Mouse (Mus musculus): Measurements from ENCODE around the gene Cacna2d1.

The Cacna2d1 gene

DNA sequence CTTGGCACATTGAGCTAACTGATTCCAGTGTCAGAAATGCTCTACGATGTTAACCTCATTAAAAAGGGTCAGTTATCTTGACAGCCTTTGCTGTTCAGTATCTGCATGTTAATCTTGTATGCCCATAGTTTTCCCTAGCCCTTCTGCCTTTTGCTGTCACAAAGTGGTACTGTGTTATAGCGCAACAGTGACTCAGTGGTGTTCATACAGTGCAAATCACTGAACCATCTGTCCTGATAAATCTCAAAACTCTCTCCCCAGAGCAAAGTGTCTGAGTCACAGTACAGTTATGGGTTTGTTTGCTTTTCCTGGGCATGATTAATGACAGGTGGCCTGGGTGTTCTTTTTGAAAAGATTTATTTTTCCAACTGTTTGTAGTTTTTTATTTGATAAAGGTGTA is 122.3 kb downstream of the Cacna2d1 start:
- no peak for DNase-seq (ENCODE audit: low read depth)

DNA sequence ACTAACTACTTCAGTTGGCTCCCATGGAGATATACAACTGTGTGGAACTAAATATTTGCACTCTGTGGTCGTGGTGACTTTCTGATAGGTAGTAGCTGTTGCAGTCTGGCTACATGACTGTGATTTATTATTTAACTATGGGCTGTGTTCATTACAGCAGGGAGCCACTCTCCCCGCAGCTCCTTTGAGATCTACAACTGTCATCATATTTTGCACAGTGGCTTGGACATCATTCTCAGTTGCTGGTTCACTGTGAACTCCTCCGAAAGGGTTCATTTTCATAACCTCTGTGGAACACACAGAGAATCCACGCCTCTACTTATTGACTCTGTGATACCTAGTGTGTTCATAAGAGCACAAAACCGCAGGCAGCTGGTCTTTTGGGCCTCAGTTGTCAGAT is 128.3 kb downstream of the Cacna2d1 start:
- DNase-seq (ENCODE audit: low read depth), result no peak

DNA sequence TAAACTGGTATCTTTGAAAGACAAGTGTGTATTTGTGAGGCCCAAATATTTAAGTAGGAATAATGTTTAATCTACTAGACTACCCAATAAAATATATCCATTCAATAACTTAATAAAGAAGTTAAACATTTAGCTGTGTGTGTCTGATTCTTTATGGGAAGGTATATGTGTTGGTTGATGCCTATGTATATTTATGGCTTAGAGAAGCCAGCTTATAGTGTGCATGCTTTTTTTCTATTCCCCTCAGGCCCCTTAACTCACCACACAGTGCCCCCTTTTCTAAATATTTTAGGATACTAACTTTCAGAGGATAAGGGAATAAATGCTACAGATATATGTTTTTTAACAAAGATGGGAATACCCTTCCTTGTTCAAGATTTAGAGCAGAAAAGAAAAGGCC is 128.8 kb downstream of the Cacna2d1 start:
- DNase-seq (ENCODE audit: low read depth), result no peak

DNA sequence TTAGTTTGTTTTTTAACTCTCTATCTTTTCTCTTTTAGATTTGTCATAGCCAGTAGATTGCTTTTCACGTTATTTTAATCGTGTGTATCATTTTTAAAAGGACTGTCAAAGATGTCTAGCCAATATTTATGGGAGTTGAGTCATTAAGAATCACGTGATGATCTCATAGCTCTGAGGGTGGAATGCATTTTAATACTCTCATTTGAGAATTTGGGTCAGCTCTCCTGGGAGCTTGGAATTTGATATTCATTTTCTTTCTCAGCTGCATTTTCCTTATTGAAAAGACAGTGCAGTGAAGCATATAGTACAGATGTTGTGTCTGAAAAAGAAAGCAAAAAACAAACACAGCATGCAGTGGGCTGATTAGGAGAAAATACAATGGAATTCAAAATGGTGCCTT is 129.5 kb downstream of the Cacna2d1 start:
- no peak for DNase-seq (ENCODE audit: low read depth)

DNA sequence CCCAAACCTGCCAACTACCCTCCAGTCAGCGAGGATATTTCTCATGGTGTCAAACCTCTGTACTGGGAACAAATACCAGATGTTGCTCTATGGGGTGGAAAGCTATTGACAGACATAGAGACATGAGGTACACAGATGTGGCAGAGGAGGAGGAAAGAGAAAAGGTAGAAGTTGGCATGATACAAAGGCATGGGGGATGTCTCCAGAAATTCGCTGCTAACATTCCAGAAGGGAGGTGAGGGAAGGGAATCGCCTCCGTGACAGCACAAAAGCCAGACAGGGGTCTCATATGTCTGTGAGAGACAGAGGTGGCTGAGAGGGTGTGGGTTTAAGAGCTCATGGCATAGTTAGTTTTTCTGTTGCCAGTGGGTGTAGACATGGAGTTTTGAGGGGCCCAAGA is 131.3 kb downstream of the Cacna2d1 start:
- DNase-seq (ENCODE audit: low read depth), result no peak

DNA sequence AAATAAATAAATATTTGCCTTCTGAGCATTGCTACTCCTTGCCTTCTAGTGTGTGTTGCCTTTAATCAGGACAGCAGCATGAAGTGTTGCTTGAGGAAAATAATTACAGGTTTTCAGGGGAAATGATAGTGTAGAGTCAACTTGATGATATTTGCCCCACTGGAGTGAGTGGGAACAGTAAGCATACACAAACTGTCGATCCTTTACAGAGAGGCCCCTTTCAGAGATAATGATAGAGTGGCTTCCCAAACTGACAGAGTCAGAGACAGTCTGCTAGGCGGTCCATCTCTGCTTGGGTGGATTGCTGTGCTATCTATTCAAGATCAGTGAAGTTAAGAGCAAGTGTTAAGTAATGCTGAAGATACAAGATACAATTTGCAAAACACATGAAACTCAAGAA is 147.8 kb downstream of the Cacna2d1 start:
- no peak for DNase-seq (ENCODE audit: low read depth)

DNA sequence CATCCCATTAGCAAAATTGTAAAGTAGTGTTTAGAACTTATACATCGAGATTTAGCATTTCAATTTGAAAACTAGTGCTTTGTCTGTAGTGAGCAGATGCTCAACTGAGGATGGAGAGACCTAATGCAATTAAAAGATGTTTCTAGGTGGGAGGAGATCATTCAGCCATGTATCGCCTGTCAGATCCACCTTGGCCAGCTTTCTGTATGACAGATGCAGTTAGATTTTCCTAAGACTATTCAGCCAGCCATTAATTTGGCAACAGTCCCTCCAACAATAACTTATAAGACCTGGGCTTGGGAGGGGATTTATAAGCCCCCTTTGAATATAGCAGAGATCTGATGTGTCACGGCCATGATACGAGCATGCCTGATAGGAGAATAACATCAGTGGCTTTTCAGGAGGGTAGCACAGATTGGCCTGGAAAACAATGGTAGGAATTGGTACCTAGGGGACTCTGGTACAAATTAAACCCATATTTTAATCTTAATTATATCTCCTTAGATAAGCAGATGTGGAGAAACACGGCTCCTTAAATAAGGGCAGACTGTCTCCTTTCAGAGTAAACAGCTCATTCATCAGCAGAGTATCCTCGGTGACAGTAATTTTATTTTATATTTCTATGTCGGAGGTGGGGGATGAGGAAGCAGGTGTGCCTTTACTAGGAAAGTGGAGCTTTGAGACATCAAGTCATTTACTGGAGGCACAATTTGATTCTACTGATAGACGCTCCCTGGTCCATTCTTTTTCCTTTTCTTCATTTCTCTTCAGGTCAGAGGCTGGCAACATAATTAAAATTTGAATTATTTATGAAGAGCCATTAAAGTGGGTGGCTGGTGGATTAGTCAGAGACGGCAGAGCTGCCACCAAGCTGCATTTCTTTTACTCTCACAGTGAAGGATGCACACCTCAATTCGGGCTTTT is 152.8 kb downstream of the Cacna2d1 start:
- DNase-seq (ENCODE audit: low read depth), result no peak

DNA sequence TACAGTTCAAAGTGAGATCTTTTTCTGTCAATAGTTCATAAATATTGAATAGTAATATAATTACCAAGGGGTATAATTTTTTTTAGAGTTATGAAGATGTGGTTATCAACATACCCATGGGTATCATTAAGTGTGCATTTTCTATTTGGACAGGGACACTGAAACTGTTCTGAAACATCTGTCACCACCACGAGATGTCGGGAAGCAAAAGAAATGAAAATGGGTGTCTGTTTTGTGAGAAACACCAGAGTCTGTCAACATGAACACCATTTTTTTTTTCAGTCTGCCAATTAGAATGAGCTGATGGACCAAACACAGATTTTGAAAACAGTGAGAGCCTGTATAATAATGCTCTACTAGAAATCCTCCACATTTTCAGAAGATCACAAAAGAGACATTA is 153.5 kb downstream of the Cacna2d1 start:
- DNase-seq (ENCODE audit: low read depth), result no peak

DNA sequence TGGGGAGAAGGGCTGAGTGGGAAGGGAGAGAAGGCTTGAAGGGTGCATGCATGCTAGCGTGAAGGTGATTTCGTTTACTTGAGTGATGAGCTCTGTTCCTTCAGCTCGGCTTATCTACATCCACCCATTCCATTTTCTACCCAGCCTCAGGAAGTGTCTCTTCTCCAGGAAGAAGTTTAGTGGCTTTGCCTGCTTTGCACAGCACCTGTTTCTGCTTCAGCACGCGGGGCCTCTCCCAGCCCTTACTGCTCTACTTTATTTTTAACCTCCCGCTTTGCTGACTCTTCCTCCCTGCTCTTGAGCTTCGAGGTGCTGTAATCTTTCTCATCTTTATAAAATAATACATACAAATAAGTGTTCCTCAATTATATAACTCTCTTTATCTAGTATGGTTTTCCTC is 158.0 kb downstream of the Cacna2d1 start:
- DNase-seq (ENCODE audit: low read depth), result no peak

DNA sequence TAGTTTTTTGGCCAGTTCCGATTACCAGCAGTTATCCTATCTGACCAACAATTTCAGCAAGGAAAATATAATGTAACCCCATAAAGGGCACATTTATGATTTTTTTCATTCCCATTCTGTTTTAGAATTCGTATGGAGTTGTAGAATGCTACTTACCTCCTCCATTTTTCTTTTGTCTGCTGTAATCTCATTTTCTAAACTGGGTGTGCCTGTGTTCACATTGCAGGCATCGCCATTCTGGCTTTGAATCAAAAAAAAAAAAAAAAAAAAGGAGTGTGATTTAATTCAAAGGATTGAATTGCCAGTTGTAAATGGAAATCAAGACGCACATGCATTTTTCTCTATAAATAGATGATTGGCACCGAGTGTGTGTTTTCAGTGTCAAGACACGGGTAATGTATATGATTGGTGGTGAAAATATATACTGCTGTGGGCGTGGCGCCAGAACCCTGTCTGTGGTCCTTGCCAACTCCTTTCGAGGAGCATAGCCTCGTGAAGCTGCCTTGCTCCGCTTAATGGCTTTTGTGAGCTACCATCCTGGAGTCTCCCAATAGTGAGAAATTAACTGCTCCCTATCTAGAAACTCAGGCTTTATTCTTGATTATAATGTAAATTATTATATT is 158.7 kb downstream of the Cacna2d1 start:
- no peak for DNase-seq (ENCODE audit: low read depth)

DNA sequence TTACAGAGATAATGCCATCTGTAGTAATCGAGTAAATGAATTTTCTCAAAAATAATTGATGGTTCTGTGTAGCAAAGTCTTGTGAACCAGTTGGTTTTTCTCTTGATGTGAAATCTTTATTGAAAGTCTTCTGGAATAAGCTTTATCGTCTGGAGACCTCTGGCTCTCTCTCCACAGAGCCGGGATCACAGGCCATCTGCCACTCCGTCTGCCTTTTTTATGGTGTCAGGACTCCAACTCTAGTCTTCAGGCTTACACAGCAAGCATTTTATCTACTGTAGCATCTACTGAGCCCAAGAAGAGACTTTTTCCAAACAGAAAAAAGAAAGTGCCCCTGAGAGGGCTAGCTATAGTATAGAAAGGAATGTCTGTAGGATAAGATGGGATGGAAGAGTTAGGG is 160.9 kb downstream of the Cacna2d1 start:
- DNase-seq (ENCODE audit: low read depth), result no peak

DNA sequence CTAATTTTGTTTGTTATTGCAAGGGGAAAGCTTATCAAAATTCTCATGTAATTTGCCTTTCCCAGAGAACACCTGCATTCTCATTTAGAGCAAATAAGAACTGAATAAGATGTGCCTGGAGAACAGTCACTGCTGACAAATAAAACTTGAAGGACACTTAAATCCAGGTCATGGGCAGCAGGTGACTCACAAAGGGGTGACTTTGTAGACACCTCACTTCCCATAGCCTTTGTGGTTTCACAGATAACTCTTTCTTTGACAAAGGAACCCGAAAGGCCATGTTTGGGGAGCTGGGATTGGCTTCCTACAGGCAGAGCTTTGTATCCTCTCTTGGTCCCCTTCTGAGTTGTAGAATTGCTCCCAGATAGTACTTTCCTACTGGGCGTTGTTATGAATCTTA is 164.3 kb downstream of the Cacna2d1 start:
- DNase-seq (ENCODE audit: low read depth), result no peak

DNA sequence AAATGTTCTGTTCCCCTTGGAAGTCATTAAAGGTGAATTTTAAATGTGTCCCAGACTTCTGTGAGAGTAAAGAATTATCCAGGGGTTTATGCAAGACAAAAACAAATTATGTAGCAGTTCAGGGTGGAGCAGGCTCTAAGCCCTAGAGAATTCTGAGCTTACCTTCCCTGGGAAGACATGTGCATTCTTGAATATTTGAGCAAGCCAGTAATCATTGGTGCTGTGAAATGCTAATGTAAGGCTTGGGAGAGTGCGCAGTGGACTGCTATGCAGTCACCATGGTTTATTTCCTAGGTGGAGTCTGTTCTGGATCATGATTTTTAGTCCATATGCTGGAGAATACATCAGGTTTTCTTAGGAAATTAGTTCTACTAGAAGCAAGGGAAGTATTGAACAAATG is 167.3 kb downstream of the Cacna2d1 start:
- DNase-seq (ENCODE audit: low read depth), result no peak

DNA sequence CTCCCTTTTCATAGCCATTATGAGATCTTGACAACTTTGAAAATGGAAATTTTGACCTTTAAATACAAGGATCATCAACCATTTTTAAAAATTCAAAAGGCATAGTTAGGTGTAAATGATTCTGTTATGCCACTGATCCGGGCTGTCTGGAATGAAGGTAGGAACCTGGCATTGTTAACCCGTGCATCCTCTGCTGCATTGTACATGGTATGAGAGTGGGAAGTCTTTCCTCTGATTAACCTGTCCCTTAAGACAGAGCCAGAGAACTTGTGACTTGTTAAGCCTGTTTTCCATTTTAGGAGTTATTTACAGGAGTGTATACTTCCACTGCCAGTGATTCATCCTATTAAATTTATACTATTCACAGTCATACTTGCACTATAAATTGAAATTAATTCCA is 171.2 kb downstream of the Cacna2d1 start:
- DNase-seq (ENCODE audit: low read depth), result no peak

DNA sequence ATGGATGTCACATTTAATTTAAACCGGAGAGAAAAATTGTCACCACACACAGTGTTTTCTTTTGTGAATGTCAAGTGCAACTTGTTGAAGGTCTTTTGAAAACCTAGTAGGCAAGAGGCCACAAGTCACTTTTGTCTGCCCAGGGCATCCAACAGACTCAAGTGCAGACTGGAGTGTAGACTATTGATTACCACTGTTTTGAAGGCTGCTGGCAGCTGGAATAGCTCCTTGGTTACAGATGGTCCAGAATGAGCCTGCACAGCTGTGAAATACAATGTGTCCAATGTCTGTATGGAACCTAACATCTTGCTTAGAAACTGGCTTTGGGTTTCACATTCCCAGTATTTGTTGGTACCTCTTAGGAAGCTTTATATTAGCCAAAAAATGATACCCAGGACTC is 176.2 kb downstream of the Cacna2d1 start:
- no peak for DNase-seq (ENCODE audit: low read depth)

DNA sequence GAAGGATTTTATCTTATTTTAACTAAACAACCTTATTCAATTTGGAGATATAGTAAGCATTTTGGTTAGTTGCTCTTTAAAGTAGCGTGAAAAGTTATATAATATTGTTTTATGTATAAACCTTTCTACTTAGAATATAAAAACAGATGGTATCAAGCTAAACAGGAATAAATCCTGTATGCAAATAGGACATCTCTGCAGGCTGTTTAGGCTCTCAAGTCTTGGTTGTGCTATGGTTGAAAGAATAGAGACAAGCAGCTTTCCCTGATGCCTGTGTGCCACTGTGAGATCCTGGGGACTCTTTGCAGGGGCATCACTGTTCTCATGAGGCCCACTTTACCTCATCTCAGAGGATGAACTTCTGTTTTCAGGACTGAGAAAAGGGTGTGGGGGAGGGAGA is 179.4 kb downstream of the Cacna2d1 start:
- no peak for DNase-seq (ENCODE audit: low read depth)

DNA sequence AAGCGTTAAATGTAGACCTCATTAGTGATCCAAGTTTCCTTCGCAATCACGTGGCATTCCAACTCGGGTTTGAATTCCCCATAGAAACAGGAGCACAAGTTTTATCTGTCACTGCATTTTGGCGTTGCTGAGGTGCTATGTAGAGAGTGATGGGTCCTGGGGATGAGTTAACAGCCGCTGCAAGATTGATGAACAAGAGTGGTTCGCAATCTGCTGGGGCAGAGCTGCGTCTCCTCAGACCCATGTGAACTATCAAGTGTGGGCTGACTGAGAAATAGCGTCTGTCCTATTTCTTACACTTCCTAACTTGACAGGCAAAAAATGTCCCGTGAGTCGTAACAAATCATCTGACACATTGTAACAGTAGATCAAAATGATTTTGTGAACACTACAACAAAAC is 186.8 kb downstream of the Cacna2d1 start:
- DNase-seq (ENCODE audit: low read depth), result no peak

DNA sequence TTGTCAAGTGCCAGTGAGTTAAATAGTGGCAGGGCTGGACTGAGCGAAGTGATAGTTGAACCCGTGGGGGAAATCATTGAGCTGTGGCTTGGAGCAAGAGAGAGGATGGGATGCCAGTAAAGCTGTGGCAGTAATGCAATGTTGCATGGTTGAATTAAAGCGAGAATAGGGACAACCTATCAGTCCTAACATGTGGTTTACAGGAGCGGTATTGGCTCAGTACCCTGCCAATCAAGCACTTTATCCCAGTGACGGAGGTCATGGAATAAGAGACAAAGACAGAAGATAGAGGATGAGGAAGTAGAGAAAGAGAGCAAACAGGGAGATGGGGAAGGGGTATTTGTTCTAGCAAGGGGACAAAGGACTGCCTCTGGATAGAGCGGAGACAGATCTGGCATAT is 187.6 kb downstream of the Cacna2d1 start:
- DNase-seq (ENCODE audit: low read depth), result no peak

DNA sequence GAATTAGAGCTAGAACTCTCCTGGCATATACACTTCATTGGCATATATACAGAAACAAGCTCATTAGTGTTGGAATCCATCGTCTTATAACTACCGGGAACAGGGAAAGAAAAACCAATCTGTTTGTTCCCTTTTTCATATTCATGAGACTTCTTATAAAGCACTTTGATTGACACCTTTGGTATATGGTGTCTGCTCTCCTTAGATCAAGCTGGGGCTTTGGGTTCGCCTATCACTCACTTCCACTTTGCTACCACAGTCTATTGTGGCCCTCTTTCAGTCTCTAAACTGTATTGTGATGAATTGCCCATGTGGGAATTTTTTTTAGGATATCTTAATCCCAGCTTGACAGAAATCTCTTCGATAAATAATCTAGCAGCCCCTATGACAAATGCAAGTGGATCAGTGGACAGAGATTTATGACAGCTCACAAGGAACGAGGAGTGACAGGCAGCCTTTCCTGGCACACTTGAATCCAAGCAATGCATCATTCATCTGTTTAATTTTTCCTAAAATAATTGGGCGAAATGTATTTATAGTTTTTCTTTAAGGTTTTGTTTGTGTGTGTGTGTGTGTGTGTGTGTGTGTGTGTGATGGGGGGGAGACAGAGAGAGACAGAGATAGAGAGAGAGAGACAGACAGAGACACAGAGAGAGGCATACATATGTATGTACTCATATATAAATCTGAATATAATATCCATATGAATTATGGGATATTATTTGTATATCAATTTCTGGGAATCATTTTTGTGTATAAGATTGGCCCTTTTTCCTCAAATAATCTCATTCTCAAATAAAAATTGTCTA is 200.0 kb downstream of the Cacna2d1 start:
- no peak for DNase-seq (ENCODE audit: low read depth)

DNA sequence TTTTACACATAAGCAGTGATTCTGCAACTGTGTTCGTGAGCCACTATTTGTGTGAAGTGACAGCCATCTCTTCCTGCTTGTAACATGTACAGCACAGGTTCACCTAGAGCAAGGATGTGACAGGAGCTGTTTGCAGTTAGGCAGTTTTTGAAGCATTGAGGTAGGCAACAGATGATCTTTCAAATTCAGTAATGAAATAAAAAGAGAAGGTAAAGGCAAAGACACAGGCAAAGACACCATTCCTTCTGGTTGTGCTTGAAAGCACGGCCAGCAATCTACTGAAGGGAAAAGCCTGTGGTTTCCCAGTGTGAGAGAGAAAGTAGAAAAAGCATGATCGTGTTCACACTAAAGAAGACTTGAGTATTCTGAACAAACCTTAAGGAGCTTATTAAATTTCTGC is 201.5 kb downstream of the Cacna2d1 start:
- DNase-seq (ENCODE audit: low read depth), result no peak

DNA sequence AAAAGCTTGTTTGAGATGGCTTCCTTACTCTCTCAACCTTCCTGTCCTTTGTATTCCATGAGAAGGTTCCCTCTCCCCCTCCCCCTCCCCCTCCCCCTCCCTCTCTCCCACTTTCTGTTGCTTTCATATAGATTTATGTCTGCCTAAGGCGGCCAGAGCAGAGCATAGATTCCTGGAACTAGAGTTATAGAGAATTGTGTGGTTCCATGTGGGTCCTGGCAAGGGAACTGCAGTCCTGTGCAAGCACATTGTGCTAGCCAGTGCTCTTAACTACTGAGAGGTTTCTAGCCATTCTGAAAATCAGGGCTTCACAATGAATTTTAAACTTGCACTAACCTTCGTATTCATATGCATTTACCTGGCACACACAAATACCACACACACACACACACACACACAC is 202.3 kb downstream of the Cacna2d1 start:
- no peak for DNase-seq (ENCODE audit: low read depth)

DNA sequence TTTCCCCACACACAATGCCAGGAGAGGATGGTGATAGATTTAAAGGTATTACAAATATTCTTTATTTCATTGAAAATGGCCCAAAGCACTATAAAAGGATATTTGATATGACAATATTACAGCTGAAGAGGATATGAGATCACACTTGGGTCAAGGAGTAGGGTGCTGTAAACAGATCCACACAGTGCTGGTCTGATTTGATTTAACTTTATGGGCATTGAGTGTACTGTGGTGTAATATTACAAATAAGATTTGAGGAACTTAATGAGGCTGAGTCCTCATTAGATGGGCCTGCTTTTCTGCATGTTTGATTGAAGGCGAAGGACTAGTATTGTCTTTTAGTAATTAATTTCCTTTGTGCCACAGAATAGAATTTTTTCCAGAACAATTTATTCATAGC is 212.1 kb downstream of the Cacna2d1 start:
- no peak for DNase-seq (ENCODE audit: low read depth)
